Mouse (Mus musculus) forebrain, embryonic 11.5 days (tissue): Measurements from ENCODE around the gene Tiam1. TPM values are rescaled to one million over a fixed set of nuclear protein-coding genes. Genes with fewer than 3 reads are reported as not detected.

Source experiments
- ATAC-seq: fragments of 200-750 bp; cut with Nextera tagmentation; replicated peaks from 2 replicates; pipeline ENCODE4 v1.8.0; 2017; ENCODE audit warnings: moderate TSS enrichment; ENCODE audit not compliant: low FRiP score
- DNase-seq: peaks from one replicate; pipeline ENCODE4 v3.0.0-alpha.2; 2017; ENCODE audit warnings: low spot score
- H3K27ac ChIP-seq: fragments of 300-500 bp; sonication (generic); 2 replicates; pipeline ENCODE4 v1.5.1; 2014; ENCODE audit warnings: low read depth, low read length
- H3K27me3 ChIP-seq: fragments of 300-500 bp; sonication (generic); 2 replicates; pipeline ENCODE4 v1.6.1; 2014; ENCODE audit warnings: mild to moderate bottlenecking, low read length, mixed read lengths; ENCODE audit not compliant: control insufficient read depth, insufficient read depth
- H3K36me3 ChIP-seq: fragments of 300-500 bp; sonication (generic); 2 replicates; pipeline ENCODE4 v1.6.1; 2014; ENCODE audit warnings: mild to moderate bottlenecking, low read length, moderate library complexity, mixed read lengths; ENCODE audit not compliant: control insufficient read depth, insufficient read depth
- H3K4me1 ChIP-seq: fragments of 300-500 bp; sonication (generic); replicated peaks from 2 replicates; pipeline ENCODE4 v1.6.1; 2014; ENCODE audit warnings: low read length, mixed read lengths; ENCODE audit not compliant: control insufficient read depth, insufficient read depth
- H3K4me2 ChIP-seq: fragments of 300-500 bp; sonication (generic); 2 replicates; pipeline ENCODE4 v1.6.1; 2014; ENCODE audit warnings: low read depth, mild to moderate bottlenecking, low read length, moderate library complexity, mixed read lengths; ENCODE audit not compliant: severe bottlenecking
- H3K4me3 ChIP-seq: fragments of 300-500 bp; sonication (generic); 2 replicates; pipeline ENCODE4 v1.5.1; 2014; ENCODE audit warnings: low read depth, low read length
- H3K9ac ChIP-seq: fragments of 300-500 bp; sonication (generic); 2 replicates; pipeline ENCODE4 v1.6.1; 2014; ENCODE audit warnings: low read length
- H3K9me3 ChIP-seq: fragments of 300-500 bp; sonication (generic); 2 replicates; pipeline ENCODE4 v1.6.1; 2016; ENCODE audit warnings: low read length, mixed read lengths; ENCODE audit not compliant: control insufficient read depth
- WGBS: fragments of 180-500 bp; shearing (Covaris S2); extraction: QIAGEN DNeasy Blood & Tissue Kit; methylation state at CpG from one replicate; pipeline ENCODE4 v1.1.7; 2014; 5-methylcytosine and 5-hydroxymethylcytosine counted together
- polyA plus RNA-seq: library from polyadenylated mRNA; unstranded; fragments of >200 nt; fragmentation: Nextera tagmentation; extraction: Ambion mirVana; gene quantifications from 2 replicates; pipeline ENCODE4 v1.2.1, GENCODE M21; 2014

Tiam1 gene
- polyA plus RNA-seq, 1 experiment from 2014 or later: 30.4 TPM

DNA sequence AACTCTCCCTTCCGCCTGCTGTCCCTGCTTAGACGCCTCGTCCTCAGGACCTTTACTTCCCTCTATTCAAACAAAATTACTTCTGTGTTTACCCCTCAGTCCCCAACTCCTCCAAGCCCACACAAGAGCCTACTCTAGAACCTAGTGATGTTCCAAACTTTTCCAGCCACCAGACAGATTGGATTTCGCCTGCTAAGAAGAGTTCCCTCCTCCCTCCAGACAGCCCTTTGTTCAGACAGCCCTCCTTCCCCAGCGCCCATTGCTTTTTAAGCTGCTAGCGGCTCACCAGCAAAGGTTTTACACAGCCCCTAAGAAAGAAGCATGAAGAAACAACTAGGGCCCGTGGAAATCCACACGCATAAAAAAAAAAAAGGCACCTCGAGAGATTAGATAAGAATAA lies 2.0 kb downstream of the Tiam1 start:
- peak overlapping the region; percentile 55; the same call in 1 of the 2 replicates for H3K4me3 ChIP-seq
- no peak for ATAC-seq
- H3K9ac ChIP-seq: no peak overlapping the region
- peaks cover 7% of the 10 kb centered on the region for H3K4me1 ChIP-seq
- H3K36me3 ChIP-seq: no peaks in the 10 kb centered on the region; the same call in 1 of the 2 replicates
- no peak for DNase-seq
- no peaks in the 10 kb centered on the region for H3K27me3 ChIP-seq
- WGBS: 19% methylated on average over 9 of the region's 9 CpGs
- H3K4me2 ChIP-seq: peak overlapping the region; percentile 59; the same call in 1 of the 2 replicates
- no peaks in the 10 kb centered on the region; the same call in 1 of the 2 replicates for H3K9me3 ChIP-seq
- no peak overlapping the region for H3K27ac ChIP-seq

DNA sequence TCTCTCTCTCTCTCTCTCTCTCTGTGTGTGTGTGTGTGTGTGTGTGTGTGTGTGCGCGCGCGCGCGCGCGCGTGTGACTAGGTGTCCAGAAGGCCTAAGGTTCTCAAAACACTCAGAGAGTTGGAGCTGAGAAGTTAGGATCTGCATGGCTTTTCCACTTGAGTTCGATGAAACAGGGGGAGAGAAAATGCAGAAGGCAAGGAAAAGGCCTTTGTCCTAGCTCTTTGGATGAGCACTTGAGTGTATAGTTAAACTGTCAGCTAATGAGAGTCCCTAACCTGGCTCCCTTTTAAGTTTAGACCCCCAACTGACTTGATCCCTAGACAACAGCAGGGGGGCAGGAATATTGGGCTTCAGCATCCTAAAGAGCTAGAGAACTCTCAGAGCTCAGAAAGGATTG lies 3.0 kb downstream of the Tiam1 start:
- no peak overlapping the region for H3K4me3 ChIP-seq
- 73% methylated on average over 10 of the region's 10 CpGs for WGBS
- no peaks in the 10 kb centered on the region; the same call in 1 of the 2 replicates for H3K36me3 ChIP-seq
- no peaks in the 10 kb centered on the region for H3K27me3 ChIP-seq
- no peak overlapping the region for H3K4me2 ChIP-seq
- no peak overlapping the region for H3K27ac ChIP-seq
- no peak overlapping the region for H3K9ac ChIP-seq
- no peak for DNase-seq
- H3K4me1 ChIP-seq: peaks cover 7% of the 10 kb centered on the region
- no peaks in the 10 kb centered on the region; the same call in 1 of the 2 replicates for H3K9me3 ChIP-seq
- no peak for ATAC-seq

GRCm38 (mm10) chr16:90139696-90140095 lies 3.9 kb downstream of the Tiam1 start:
- H3K9me3 ChIP-seq: no peaks in the 10 kb centered on the region; the same call in 1 of the 2 replicates
- H3K4me2 ChIP-seq: no peak overlapping the region
- H3K36me3 ChIP-seq: no peaks in the 10 kb centered on the region; the same call in 1 of the 2 replicates
- no peaks in the 10 kb centered on the region for H3K27me3 ChIP-seq
- 65% methylated on average over 9 of the region's 9 CpGs for WGBS
- peaks cover 7% of the 10 kb centered on the region; the same call in 1 of the 2 replicates for H3K4me1 ChIP-seq
- H3K9ac ChIP-seq: no peak overlapping the region
- H3K27ac ChIP-seq: no peak overlapping the region
- ATAC-seq (no peak), DNase-seq (no peak)
- no peak overlapping the region for H3K4me3 ChIP-seq

DNA sequence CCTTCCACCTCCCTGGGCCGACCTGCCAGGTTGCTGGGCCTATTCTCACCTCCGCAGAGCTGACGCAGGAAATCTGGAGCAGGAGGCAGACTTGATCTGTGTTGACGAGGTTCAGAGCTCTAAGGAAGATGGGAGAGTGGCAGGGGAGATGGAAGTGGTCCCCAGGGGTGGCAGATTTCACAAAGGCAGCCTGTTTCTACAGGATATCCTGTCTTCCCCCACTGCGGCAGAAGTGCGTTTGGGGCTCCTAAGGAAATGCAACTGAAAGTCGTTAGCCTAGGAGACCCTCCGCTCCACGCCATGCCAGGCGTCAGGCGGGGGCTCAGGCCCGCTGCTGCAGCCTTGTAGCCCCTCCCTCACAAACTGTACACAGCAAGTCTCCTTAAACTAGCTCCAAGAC lies 5.4 kb downstream of the Tiam1 start:
- no peak for ATAC-seq
- WGBS: 87% methylated on average over 12 of the region's 12 CpGs
- no peaks in the 10 kb centered on the region for H3K27me3 ChIP-seq
- H3K4me1 ChIP-seq: peaks cover 7% of the 10 kb centered on the region; the same call in 1 of the 2 replicates
- H3K36me3 ChIP-seq: no peaks in the 10 kb centered on the region; the same call in 1 of the 2 replicates
- H3K4me3 ChIP-seq: no peak overlapping the region
- H3K4me2 ChIP-seq: no peak overlapping the region
- H3K27ac ChIP-seq: no peak overlapping the region
- no peaks in the 10 kb centered on the region; the same call in 1 of the 2 replicates for H3K9me3 ChIP-seq
- no peak overlapping the region for H3K9ac ChIP-seq
- no peak for DNase-seq

DNA sequence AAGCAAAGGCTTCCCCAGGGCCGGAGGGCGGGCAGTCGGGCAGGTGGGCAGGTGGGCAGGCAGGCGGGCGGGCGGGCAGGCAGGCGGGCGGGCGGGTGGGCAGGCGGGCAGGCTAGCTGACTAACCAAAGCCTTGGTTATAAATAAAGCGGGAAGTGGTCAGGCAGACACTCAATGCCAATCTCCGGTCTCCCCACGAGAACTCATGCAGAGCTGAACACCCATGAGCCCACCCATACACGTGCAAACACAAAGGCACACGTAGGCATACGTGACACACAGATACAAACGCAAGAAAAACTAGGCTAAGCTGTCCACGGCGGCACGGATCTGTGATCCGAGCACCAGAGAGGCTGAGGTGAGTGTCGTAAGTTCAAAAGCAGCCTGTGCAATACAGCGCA lies 6.4 kb downstream of the Tiam1 start:
- no peak overlapping the region for H3K4me2 ChIP-seq
- H3K27me3 ChIP-seq: no peaks in the 10 kb centered on the region
- H3K27ac ChIP-seq: no peak overlapping the region
- DNase-seq (no peak), ATAC-seq (no peak)
- no peaks in the 10 kb centered on the region; the same call in 1 of the 2 replicates for H3K36me3 ChIP-seq
- H3K4me3 ChIP-seq: no peak overlapping the region
- 98% methylated on average over 23 of the region's 23 CpGs for WGBS
- H3K9ac ChIP-seq: no peak overlapping the region
- H3K9me3 ChIP-seq: no peaks in the 10 kb centered on the region; the same call in 1 of the 2 replicates
- peaks cover 8% of the 10 kb centered on the region; the same call in 1 of the 2 replicates for H3K4me1 ChIP-seq

- 89% methylated on average over 3 of the region's 3 CpGs for WGBS
- no peaks in the 10 kb centered on the region for H3K27me3 ChIP-seq
These were observed 8.0 kb downstream of the Tiam1 start for GRCm38 (mm10) chr16:90135580-90135979.

DNA sequence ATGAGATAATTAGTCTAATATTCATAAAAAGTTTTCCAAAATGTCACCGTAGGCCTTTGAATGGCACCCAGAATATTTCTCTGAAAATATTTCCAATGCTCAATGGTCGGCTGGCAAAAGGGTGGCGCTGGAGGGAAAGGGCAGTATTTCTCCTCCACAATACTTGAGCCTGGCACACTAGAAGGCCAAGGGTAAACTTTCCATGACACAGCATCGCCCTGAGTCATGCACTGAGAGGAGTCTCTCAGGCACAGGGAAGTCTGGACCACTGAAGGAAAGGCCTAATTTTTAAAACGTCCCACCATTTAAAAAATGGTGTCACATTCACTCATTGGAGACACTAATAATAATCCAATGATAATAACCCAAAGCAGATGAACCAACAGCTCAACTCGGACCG lies 9.2 kb downstream of the Tiam1 start:
- DNase-seq: no peak
- H3K4me3 ChIP-seq: no peak overlapping the region
- no peak overlapping the region for H3K27ac ChIP-seq
- WGBS: 83% methylated on average over 7 of the region's 7 CpGs
- H3K9ac ChIP-seq: no peak overlapping the region
- no peak overlapping the region for H3K4me2 ChIP-seq
- H3K9me3 ChIP-seq: no peaks in the 10 kb centered on the region; the same call in 1 of the 2 replicates
- ATAC-seq: no peak
- no peaks in the 10 kb centered on the region; the same call in 1 of the 2 replicates for H3K36me3 ChIP-seq
- no peaks in the 10 kb centered on the region for H3K27me3 ChIP-seq
- peaks cover 11% of the 10 kb centered on the region; the same call in 1 of the 2 replicates for H3K4me1 ChIP-seq

More at GRCm38 (mm10) chr16:90135580-90135979, 8.0 kb downstream of the Tiam1 start:
- DNase-seq: no peak
- no peak for ATAC-seq
- Histone ChIP-seq H3K36me3 (no peaks in the 10 kb centered on the region; the same call in 1 of the 2 replicates), H3K4me2 (no peak overlapping the region), H3K4me1 (peaks cover 9% of the 10 kb centered on the region; the same call in 1 of the 2 replicates), H3K9me3 (no peaks in the 10 kb centered on the region; the same call in 1 of the 2 replicates), H3K27ac (no peak overlapping the region), H3K4me3 (no peak overlapping the region), H3K9ac (no peak overlapping the region)

DNA sequence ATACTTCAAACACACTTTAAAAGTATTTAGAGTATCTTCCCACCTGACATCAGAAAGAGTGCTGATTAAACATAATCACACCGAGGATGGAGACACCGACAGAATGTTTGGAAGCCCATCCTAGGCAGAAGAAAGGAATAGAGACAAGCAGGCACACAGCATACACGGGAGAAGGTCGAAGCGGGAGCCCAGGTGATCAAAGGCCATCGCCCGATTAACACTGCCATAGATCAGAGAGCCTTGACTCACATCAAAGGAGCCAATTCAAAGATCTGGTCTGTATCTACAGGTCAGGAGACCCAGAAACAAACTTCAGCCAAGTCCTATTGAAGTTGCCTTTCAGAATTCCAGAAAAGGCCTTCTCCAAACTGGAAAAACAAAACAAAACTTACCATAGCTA lies 10.8 kb downstream of the Tiam1 start:
- Histone ChIP-seq H3K9ac (no peak overlapping the region), H3K4me1 (peaks cover 11% of the 10 kb centered on the region; the same call in 1 of the 2 replicates), H3K4me2 (no peak overlapping the region), H3K27ac (no peak overlapping the region), H3K4me3 (no peak overlapping the region), H3K27me3 (no peaks in the 10 kb centered on the region), H3K9me3 (no peaks in the 10 kb centered on the region; the same call in 1 of the 2 replicates), H3K36me3 (no peaks in the 10 kb centered on the region; the same call in 1 of the 2 replicates)
- 19% methylated on average over 7 of the region's 7 CpGs for WGBS
- ATAC-seq (no peak), DNase-seq (no peak)

DNA sequence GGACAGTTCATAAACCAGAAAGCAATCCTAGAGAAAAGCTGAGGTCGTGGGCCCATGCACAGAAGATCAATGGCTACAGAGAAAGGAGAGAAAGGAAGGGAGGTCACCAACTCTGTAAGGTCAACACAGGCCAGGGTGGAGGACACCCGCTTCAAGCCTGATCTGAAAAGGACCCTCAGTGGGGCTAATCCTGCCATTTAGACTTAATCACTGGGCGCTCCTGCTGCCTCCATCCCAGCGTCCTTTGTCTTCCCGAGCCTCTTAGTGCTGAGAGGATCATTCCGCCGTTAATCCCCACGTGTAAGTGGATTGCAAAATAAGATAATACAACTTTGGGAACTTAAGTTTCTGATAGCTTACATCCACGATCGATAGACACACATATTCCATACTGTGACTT lies 11.2 kb downstream of the Tiam1 start:
- Histone ChIP-seq H3K27ac (no peak overlapping the region), H3K4me1 (peaks cover 11% of the 10 kb centered on the region; the same call in 1 of the 2 replicates), H3K4me2 (0 out of 2 replicates have a peak overlapping the region, but pooled peaks have one; percentile 11), H3K9ac (no peak overlapping the region; the same call in 1 of the 2 replicates), H3K9me3 (no peaks in the 10 kb centered on the region; the same call in 1 of the 2 replicates), H3K27me3 (no peaks in the 10 kb centered on the region), H3K4me3 (no peak overlapping the region), H3K36me3 (no peaks in the 10 kb centered on the region; the same call in 1 of the 2 replicates)
- ATAC-seq: peak; percentile 60
- WGBS: 4% methylated on average over 10 of the region's 10 CpGs
- DNase-seq: no peak
